In the genomic region with DNA sequence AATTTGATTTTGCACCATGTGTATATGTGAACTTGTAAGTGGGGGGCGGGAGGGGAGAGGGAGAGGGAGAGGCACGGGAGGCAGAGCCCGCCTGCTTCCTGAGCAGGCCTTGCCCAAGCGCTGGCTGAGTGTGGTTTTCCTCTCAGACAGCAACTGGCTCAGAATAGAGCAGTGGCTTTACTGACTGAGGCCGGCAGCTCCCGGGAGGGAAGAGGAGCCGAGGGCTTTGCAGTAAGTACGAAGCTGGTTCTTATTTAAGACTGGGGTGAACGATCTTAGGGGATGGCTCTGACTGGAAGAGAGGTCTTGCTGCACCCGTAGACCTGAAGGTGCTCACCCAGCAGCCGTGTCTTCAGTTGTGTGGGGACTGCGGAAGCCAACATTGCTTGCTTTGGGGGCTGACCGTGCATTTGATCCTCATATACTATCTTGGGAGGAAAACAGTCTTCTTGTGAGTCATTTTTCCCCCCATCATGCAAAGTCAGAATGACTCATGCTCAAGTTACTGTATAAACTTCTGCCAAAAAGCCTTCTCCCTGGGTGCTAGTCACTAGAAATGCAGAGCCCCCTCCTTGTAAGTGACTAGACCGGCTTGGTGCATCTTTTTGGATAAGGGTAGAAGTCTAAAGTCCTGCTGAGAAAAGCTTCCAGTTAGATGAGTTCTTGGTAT, we compare ENCODE assay signal across 7 mouse cellular contexts. TPM values are rescaled to one million over a fixed set of nuclear protein-coding genes. Genes with fewer than 3 reads are reported as not detected.
DNase-seq lines count a peak whose midpoint lies in the region; ATAC-seq and TF ChIP-seq lines count a peak whose summit lies in the region.

No protein-coding gene starts in this region.

- H3K9ac ChIP-seq in midbrain, postnatal 0 days (replicated peaks; ENCODE audit: low read length, poor library complexity, severe bottlenecking) = no peak overlapping the region
- no peak overlapping the region for H3K9ac ChIP-seq in midbrain, embryonic 16.5 days (ENCODE audit: low read depth, low read length)

- no peak for ATAC-seq in midbrain, postnatal 0 days (ENCODE audit: low FRiP score)
- no peak for ATAC-seq in midbrain, embryonic 16.5 days
- peak; percentile 30 for ATAC-seq in megakaryocyte-erythroid progenitor cell, adult 5-6 weeks (replicated peaks; ENCODE audit: low FRiP score, low TSS enrichment, poor library complexity, severe bottlenecking)

- 59% methylated on average over 14 of the region's 14 CpGs for WGBS in midbrain, postnatal 0 days
- WGBS in midbrain, embryonic 16.5 days = 68% methylated on average over 14 of the region's 14 CpGs

- peak; percentile 80 for TF ChIP-seq POLR2A in bone marrow macrophage, adult 2 months (IDR thresholded peaks at IDR 0.05; ENCODE audit: borderline replicate concordance, low read depth, low read length)

- TF ChIP-seq CTCF in midbrain, postnatal 0 days (IDR thresholded peaks at IDR 0.05) = no peak
- no peak for TF ChIP-seq CTCF in bone marrow macrophage, adult 2 months (IDR thresholded peaks at IDR 0.05; ENCODE audit: low read depth, low read length)

- no peaks in the 10 kb centered on the region for H3K4me1 ChIP-seq in midbrain, postnatal 0 days (ENCODE audit: insufficient read depth, low read length)
- no peaks in the 10 kb centered on the region for H3K4me1 ChIP-seq in midbrain, embryonic 16.5 days (ENCODE audit: control insufficient read depth, insufficient read depth, low read length)
- H3K4me1 ChIP-seq in bone marrow macrophage, adult 2 months (ENCODE audit: control insufficient read depth, insufficient read depth, low read length) = peaks cover 34% of the 10 kb centered on the region

- H3K4me3 ChIP-seq in midbrain, postnatal 0 days (ENCODE audit: low read depth, low read length) = no peak overlapping the region
- no peak overlapping the region for H3K4me3 ChIP-seq in midbrain, embryonic 16.5 days (ENCODE audit: low read depth, low read length)
- peak overlapping the region; percentile 60 for H3K4me3 ChIP-seq in bone marrow macrophage, adult 2 months (ENCODE audit: insufficient read depth, low read length)

- intact Hi-C loops in left cerebral cortex, postnatal 25 days (cut with DNase I) = loop anchor here (2.0 kb wide), 1 partner anchor 41 kb away; no protein-coding TSS in a partner anchor

- no peaks in the 10 kb centered on the region for H3K27me3 ChIP-seq in midbrain, postnatal 0 days (ENCODE audit: insufficient read depth, low read length)
- H3K27me3 ChIP-seq in midbrain, embryonic 16.5 days (ENCODE audit: control insufficient read depth, insufficient read depth, low read depth, low read length) = no peaks in the 10 kb centered on the region

- H3K36me3 ChIP-seq in midbrain, postnatal 0 days (ENCODE audit: insufficient read depth, low read length) = no peaks in the 10 kb centered on the region
- H3K36me3 ChIP-seq in midbrain, embryonic 16.5 days (ENCODE audit: control insufficient read depth, insufficient read depth, low read length) = no peaks in the 10 kb centered on the region

- no peak for DNase-seq in midbrain, postnatal 0 days (ENCODE audit: low spot score)
- peak; percentile 64 to 66 for DNase-seq in frontal cortex, postnatal 36 days (ENCODE audit: low spot score in 2 of 2)
- peak; percentile 63 to 84 for DNase-seq in left cerebral cortex, postnatal 25 days (ENCODE audit: low spot score in 2 of 2)
- no peak for DNase-seq in retina, postnatal 1 day

- no peaks in the 10 kb centered on the region for H3K9me3 ChIP-seq in midbrain, postnatal 0 days (ENCODE audit: low read length)
- no peaks in the 10 kb centered on the region for H3K9me3 ChIP-seq in midbrain, embryonic 16.5 days (replicated peaks; ENCODE audit: control insufficient read depth, low read length, poor library complexity, severe bottlenecking)

- H3K4me2 ChIP-seq in midbrain, postnatal 0 days (ENCODE audit: low read depth, low read length, poor library complexity, severe bottlenecking) = no peak overlapping the region
- H3K4me2 ChIP-seq in midbrain, embryonic 16.5 days (ENCODE audit: low read length) = no peak overlapping the region

- H3K27ac ChIP-seq in midbrain, postnatal 0 days (ENCODE audit: low read depth, low read length) = peak overlapping the region; percentile 38; the same call in 1 of the 2 replicates
- no peak overlapping the region for H3K27ac ChIP-seq in midbrain, embryonic 16.5 days (ENCODE audit: low read length)
- peak overlapping the region; percentile 99 for H3K27ac ChIP-seq in bone marrow macrophage, adult 2 months (ENCODE audit: insufficient read depth, low read depth, low read length)

RNA-seq across cellular contexts. Expression of a gene that starts 48.8 kb away (rescaled TPM):
- 25.0 and 27.5 TPM in 2 replicates for total RNA-seq in midbrain, postnatal 0 days (2014; rRNA removed)
- polyA plus RNA-seq in midbrain, postnatal 0 days (2015; fragmentation: Nextera tagmentation; extraction: Ambion mirVana) = 11.6 and 12.8 TPM in 2 replicates
- 8.0 and 9.9 TPM in 2 replicates for polyA plus RNA-seq in midbrain, embryonic 16.5 days (2015; fragmentation: Nextera tagmentation; extraction: Ambion mirVana)
- 53.8 and 65.0 TPM in 2 replicates for polyA plus RNA-seq in bone marrow macrophage, adult 2 months (2012; ENCODE audit: insufficient read depth, insufficient read length, missing spikeins)
- 10 to 100 TPM; 64.5 to 69.6 TPM for total RNA-seq in left cerebral cortex, postnatal 25 days (2021)
- 35.8 and 41.4 TPM in 2 replicates for total RNA-seq in megakaryocyte-erythroid progenitor cell, adult 5-6 weeks (2014; fragmentation: Nextera tagmentation)
- 43.9 and 65.4 TPM in 2 replicates for total RNA-seq in megakaryocyte-erythroid progenitor cell, adult 5-6 weeks (2017)

Comparison
In these comparisons a context has a peak if more than half of its experiments do, and no peak if none do; other contexts are left out.
1. DNase-seq: peak in frontal cortex, postnatal 36 days (2 of 2) and left cerebral cortex, postnatal 25 days (2 of 2); none in midbrain, postnatal 0 days (single experiment) and retina, postnatal 1 day (single experiment).